Mouse (Mus musculus) heart, adult 2 months (tissue): ENCODE measurements around the gene Acat3.

Experiments used
- CTCF ChIP-seq: fragments of 200-600 bp; IDR thresholded peaks from 2 replicates; pipeline ENCODE4 v1.8.1; 2022; ENCODE audit warnings: antibody characterized with exemption, mild to moderate bottlenecking, moderate library complexity
- EP300 ChIP-seq: fragments of 200-500 bp; IDR thresholded peaks from 2 replicates; pipeline ENCODE4 v1.6.1; 2011; ENCODE audit warnings: low read depth, low read length, control low read depth; ENCODE audit not compliant: insufficient read depth

DNA sequence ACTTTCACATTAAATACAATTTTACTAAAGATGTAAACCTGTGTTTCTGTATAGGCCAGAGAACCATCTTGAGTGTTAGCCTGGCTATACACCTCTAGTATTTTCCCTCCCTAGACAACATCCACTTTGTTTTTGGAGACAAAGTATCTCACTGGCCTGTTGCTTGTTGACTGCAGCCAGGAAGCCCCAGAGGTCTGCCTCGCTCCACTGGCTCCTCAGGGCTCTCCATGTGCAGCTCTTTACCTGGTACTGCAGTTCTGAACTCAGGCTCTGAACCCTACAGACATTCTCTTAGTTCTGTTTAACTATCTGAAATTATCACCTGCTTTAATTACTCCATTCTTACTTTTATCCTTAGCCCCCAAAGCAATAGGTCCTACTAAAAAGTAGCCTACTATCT, 38.1 kb upstream of the Acat3 start:
- TF ChIP-seq EP300 (no peak), CTCF (no peak)
